Mouse (Mus musculus): ENCODE results near the gene Kcnn4.

GRCm38 (mm10) chr7:24368946-24369345 is 1.1 kb upstream of the Kcnn4 start:
- no peak for TF ChIP-seq CTCF (IDR thresholded peaks at IDR 0.05; ENCODE audit: insufficient read depth, low read length)
- no peak for TF ChIP-seq POLR2A (IDR thresholded peaks at IDR 0.05; ENCODE audit: borderline replicate concordance, extremely low read depth, low read depth, low read length)
